Mouse (Mus musculus): Measurements from ENCODE around the gene Gm20870. TPM values are rescaled to one million over a fixed set of nuclear protein-coding genes. Genes with fewer than 3 reads are reported as not detected.

The Gm20870 gene
- polyA plus RNA-seq (2017; shearing (Covaris generic)) = not detected

GRCm38 (mm10) chrY:71691743-71692142 is at the start of gene Gm20870:
TSS of gene Gm20870 (plus strand) at chrY:71692043.

Other genes starting within 250 kb of the Gm20870 start
- gene Gm20869, start 222.6 kb upstream of the Gm20870 start, polyA plus RNA-seq (2017; shearing (Covaris generic)) = not detected

Measured in effector memory CD4-positive, alpha-beta T cell, adult 7 months (primary cell).